Mouse (Mus musculus) MEL (cell line): ENCODE measurements at regions not wholly inside any gene's neighbourhood (a gene's known extent, or its start where the extent isn't known, plus 50 kb on each side); places are given as distances from the start of the nearest gene placed in this dataset.

ENCODE experiments used
- MAZ ChIP-seq: IDR thresholded peaks from 2 replicates; pipeline ENCODE4 v1.6.1; 2012; ENCODE audit warnings: low read depth, mild to moderate bottlenecking, inconsistent platforms, low read length, improper control_type of control experiment
- RCOR1 ChIP-seq: IDR thresholded peaks from 2 replicates; pipeline ENCODE4 v1.6.1; 2012; ENCODE audit warnings: low read depth, mild to moderate bottlenecking, inconsistent platforms, low read length, improper control_type of control experiment

- TF ChIP-seq RCOR1 (no peak), MAZ (no peak)
Observed at GRCm38 (mm10) chr13:37704475-37704874, 73.7 kb upstream of the Rreb1 start.
